Mouse (Mus musculus) cerebellum, adult 2 months (tissue): ENCODE data around the gene Cdk15. TPM values are rescaled to one million over a fixed set of nuclear protein-coding genes. Genes with fewer than 3 reads are reported as not detected.

ENCODE experiments used
- DNase-seq, 2 experiments: peaks; one replicate each; pipeline ENCODE4 v3.0.0; 2021
- H3K27ac ChIP-seq: fragments of 200-500 bp; 2 replicates; pipeline ENCODE4 v1.5.1; 2012; ENCODE audit warnings: low read length, control low read depth, inconsistent platforms; ENCODE audit not compliant: insufficient read depth
- H3K27me3 ChIP-seq: fragments of 200-500 bp; 2 replicates; pipeline ENCODE4 v1.6.1; 2012; ENCODE audit warnings: inconsistent platforms, mild to moderate bottlenecking, low read length, moderate library complexity; ENCODE audit not compliant: control insufficient read depth, insufficient read depth
- H3K4me1 ChIP-seq: fragments of 200-500 bp; 2 replicates; pipeline ENCODE4 v1.6.1; 2011; ENCODE audit warnings: low read length; ENCODE audit not compliant: control insufficient read depth, insufficient read depth
- H3K4me3 ChIP-seq: fragments of 200-500 bp; replicated peaks from 2 replicates; pipeline ENCODE3; 2011; ENCODE audit warnings: mild to moderate bottlenecking, low read depth, low read length, control low read depth; ENCODE audit not compliant: insufficient read depth
- CTCF ChIP-seq: fragments of 200-500 bp; IDR thresholded peaks from 2 replicates; pipeline ENCODE4 v1.5.1; 2011; ENCODE audit warnings: low read depth, mild to moderate bottlenecking, control low read depth, low read length, moderate library complexity, borderline replicate concordance; ENCODE audit not compliant: insufficient read depth
- POLR2A ChIP-seq: fragments of 200-500 bp; IDR thresholded peaks from 2 replicates; pipeline ENCODE4 v1.6.1; 2011; ENCODE audit warnings: low read length, control low read depth, borderline replicate concordance; ENCODE audit not compliant: insufficient read depth
- WGBS: fragments of 180-500 bp; shearing (Covaris S2); methylation state at CpG from one replicate; pipeline ENCODE4 v1.1.7; 2018; 5-methylcytosine and 5-hydroxymethylcytosine counted together
- polyA plus RNA-seq: library from polyadenylated mRNA; depleted of rRNA; stranded (reverse); fragments of >200 nt; gene quantifications from 2 replicates; pipeline ENCODE4 v1.2.3, GENCODE M21; 2012; rRNA removed

The Cdk15 gene
- 0.48 and 0.49 TPM in 2 replicates for polyA plus RNA-seq

DNA sequence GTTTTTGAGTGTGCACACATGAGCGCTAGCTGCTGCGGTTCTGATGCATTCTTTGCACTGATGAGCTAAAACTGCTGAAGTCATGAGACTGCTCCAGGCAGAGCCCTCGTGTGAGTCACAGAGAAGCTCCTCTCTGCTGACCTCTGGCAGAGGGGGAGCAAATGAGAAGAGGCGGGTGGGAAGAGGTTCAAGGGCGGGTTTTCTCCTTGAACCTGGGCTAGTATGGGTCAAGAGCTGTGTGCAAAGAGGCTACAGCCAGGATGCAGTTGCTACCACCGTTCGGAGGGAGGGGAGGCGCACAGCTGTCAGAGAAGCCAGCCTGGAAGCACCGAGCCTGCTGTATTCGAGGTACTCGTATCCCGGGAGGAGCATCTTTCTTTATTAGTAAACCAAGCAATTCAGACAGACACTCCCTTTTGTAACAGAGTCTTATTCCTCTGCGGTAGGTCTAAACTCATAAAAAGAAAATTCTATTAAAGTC is at the start of gene Cdk15:
Gene Cdk15 (plus strand): TSS at position 156 of the 481 bp plus-strand sequence.
- Histone ChIP-seq H3K4me1 (no peaks in the 10 kb centered on the region), H3K4me3 (no peak within 1 kb of the TSS), H3K27ac (no peak within 1 kb of the TSS), H3K27me3 (no peaks in the 10 kb centered on the region)
- 36% methylated on average over 13 of the region's 13 CpGs for WGBS
- DNase-seq: no peak
- no peak for TF ChIP-seq POLR2A
- no peak for TF ChIP-seq CTCF

DNA sequence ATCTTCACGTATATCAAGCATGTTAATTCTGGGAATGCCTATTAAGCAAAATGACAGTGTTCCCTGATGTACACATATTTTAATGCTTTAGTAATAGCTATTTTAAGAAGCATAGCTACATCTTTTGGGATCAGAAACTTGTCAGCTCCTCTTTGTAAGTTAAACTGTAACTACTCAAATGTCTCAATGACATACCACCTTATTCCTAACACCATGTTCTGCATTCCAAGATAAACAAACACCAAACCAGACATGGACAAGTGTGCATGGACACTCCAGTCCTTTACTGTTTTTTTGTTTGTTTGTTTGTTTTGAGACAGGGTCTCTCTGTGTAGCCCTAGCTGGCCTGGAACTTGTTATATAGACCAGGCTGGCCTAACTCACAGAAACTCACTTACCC is 48.4 kb upstream of the Cdk15 start:
- H3K27me3 ChIP-seq: no peaks in the 10 kb centered on the region
- no peaks in the 10 kb centered on the region; the same call in none of the 2 replicates for H3K4me1 ChIP-seq
- H3K27ac ChIP-seq: no peak overlapping the region
- H3K4me3 ChIP-seq: no peak overlapping the region
- WGBS: 86% methylated on average over 1 of the region's 1 CpGs
- TF ChIP-seq POLR2A (no peak), CTCF (no peak)
- DNase-seq: no peak

DNA sequence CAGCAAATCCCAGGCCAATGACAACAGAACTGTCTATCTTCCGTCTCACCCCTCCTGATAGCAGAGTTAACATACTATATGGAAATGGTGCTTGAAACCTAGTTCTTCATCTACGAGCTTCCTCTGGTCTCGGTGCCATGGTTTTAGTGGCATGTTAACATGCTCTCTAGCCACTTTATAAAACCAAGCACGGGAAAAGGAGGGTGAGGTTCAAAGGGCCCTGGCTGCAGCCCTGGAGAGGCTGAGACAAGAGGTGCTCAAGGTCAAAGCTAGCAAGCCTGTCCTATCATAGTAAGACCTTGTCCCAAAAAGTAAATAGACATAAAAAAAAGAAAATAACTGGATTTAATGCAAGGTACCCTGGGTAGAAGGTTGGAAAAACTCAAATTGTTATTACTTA is 45.1 kb upstream of the Cdk15 start:
- no peak for TF ChIP-seq CTCF
- TF ChIP-seq POLR2A: no peak
- no peak for DNase-seq
- no peak overlapping the region for H3K27ac ChIP-seq
- peaks cover 21% of the 10 kb centered on the region for H3K4me1 ChIP-seq
- no peak overlapping the region for H3K4me3 ChIP-seq
- WGBS: 76% methylated on average over 4 of the region's 4 CpGs
- H3K27me3 ChIP-seq: no peaks in the 10 kb centered on the region

DNA sequence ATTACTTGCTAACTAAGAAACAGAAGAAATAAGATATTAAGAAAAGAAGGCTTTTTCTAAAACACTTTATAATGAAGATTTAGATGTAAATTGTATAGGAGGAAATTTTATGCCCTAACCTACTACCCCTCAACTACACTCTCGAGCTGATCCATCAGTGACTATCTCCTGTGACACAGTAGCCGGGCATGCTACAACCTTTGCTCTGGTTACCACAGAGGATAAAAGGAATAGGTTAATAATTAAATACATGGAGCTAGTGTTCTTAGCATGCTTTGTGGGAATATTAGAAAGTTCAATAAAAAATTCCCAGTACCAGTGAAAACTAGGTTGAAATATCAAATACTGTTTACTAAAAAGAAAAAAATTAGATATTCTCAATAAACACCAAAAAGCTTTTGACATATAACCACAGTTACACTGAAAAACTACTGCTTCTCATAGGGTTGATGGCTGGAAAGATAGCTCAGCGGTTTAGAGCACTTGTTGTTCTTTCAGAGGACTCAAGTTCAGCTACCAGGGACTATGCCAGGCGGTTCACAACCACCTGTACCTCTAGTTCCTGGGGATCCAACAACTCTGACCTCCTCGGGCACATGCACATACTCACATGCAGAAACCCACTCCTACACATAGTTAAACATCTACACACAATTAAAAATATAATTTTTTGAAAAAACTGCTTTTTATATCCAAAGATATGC is 44.5 kb upstream of the Cdk15 start:
- H3K27me3 ChIP-seq: no peaks in the 10 kb centered on the region
- no peak overlapping the region for H3K4me3 ChIP-seq
- WGBS: 61% methylated on average over 5 of the region's 5 CpGs
- peaks cover 23% of the 10 kb centered on the region for H3K4me1 ChIP-seq
- DNase-seq: no peak
- TF ChIP-seq POLR2A (no peak), CTCF (no peak)
- H3K27ac ChIP-seq: no peak overlapping the region

DNA sequence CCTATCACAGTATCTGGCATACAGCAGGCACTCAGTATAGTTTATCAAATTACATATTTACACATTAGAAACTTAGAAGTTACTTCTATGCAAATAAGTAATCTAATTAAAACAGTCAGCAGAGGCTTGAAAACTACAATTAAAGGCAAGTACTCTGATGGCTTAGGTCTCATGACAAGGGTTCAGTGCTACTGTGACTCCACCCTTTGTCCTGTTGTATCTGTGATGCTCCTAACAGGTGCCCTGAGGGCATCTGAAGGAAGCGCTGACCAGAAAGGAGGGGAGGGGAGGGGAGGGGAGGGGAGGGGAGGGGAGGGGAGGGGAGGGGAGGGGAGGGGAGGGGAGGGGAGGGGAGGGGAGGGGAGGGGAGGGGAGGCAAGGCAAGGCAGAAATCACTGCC is 43.8 kb upstream of the Cdk15 start:
- Histone ChIP-seq H3K4me3 (no peak overlapping the region), H3K27ac (no peak overlapping the region), H3K4me1 (peaks cover 29% of the 10 kb centered on the region), H3K27me3 (no peaks in the 10 kb centered on the region)
- TF ChIP-seq CTCF (no peak), POLR2A (no peak)
- WGBS: 20% methylated on average over 1 of the region's 1 CpGs
- no peak for DNase-seq

DNA sequence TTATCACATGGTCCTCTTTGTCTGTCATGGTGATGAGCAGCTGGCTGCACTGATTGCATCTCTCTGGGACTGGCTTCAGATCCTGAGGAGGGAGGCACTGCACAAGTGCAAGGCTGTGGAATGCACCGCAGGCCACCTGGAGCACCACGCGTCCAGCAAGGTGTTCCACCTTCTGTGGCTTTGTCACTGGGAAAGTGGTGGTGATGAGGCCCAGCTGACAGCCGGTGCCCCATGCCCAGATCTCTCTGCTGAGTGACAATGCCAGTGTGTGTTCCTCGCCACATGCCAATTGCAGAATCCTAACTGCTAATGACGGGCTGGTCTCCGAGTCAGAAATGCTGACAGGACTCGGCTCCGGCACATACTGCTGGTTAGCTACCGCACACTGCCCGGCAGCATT is 41.3 kb upstream of the Cdk15 start:
- peaks cover 29% of the 10 kb centered on the region for H3K4me1 ChIP-seq
- WGBS: 18% methylated on average over 11 of the region's 11 CpGs
- peak overlapping the region; percentile 99 for H3K27ac ChIP-seq
- H3K27me3 ChIP-seq: no peaks in the 10 kb centered on the region
- TF ChIP-seq POLR2A (0 out of 2 replicates have a peak, but pooled peaks have one; percentile 15), CTCF (no peak)
- H3K4me3 ChIP-seq: no peak overlapping the region
- DNase-seq: peak; percentile 88 to 94

DNA sequence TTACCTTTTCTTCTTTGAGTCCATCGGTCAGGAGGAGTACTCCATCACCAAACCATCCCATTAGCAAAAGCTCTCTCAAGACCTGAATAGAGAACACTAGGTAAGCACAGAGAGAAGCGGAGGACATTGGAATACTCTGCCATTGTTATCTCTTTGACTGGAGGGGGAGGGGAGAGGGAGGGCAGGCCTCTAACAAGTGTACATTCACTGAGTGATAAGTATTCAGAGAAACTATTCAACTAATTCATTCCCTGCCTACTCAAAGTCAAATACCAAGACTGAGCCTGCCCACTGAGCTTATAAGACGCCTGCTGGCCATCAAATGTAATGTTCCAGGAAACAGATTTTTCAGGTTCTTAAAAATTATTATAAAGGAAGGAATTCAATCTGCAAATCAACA is 36.3 kb upstream of the Cdk15 start:
- no peak for DNase-seq
- no peak for TF ChIP-seq CTCF
- TF ChIP-seq POLR2A: no peak
- Histone ChIP-seq H3K27me3 (no peaks in the 10 kb centered on the region), H3K27ac (peak overlapping the region; percentile 85; the same call in 1 of the 2 replicates), H3K4me3 (no peak overlapping the region), H3K4me1 (peaks cover 44% of the 10 kb centered on the region)
- 75% methylated on average over 3 of the region's 3 CpGs for WGBS

DNA sequence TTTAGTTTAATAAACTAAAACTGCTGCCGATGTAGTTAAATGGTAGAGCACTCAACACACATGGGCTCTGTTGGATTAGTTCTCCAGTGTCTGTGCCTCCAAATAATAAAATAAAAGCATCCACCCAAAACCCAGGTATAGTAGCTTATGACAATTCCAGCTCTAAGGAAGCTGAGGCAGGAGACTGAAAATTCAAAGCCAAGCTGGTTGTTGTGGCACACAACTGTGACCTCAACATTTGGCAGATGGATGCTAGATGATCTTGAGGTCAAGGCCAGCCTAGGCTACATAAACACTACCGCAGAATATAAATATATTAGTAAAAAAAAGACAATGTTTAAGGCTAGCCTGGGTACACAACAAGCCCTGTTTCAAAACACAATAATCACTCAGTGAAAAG is 35.1 kb upstream of the Cdk15 start:
- TF ChIP-seq CTCF (no peak), POLR2A (no peak)
- H3K27ac ChIP-seq: peak overlapping the region; percentile 78
- H3K4me3 ChIP-seq: no peak overlapping the region
- DNase-seq: peak in 1 of 2 experiments; percentile 59
- peaks cover 33% of the 10 kb centered on the region for H3K4me1 ChIP-seq
- H3K27me3 ChIP-seq: no peaks in the 10 kb centered on the region
- WGBS: 24% methylated on average over 2 of the region's 2 CpGs
